Mouse (Mus musculus): ENCODE measurements around the gene Rapgef3. TPM values are rescaled to one million over a fixed set of nuclear protein-coding genes. Genes with fewer than 3 reads are reported as not detected.

Gene Rapgef3
- polyA plus RNA-seq, 1 experiment = 36.5 TPM

DNA sequence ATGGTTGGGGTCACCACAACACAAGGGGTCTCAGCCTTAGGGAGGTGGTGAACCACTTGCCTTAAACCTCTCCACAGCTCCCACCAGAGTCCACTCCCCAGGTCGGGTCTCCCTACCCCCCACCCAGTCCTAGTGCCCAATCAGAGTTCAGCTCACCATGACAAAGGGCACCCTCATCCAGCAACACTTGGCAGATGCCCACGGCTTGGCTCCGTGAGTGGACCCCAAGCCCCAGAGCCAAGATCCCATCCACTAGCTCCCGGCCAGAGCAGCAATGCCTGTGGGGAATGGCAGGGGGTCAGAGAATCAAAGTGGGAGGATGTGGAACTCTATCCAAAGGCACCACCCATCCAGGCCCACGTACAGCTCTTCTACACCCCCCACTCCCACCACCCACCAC, 6.8 kb downstream of the Rapgef3 start:
- Histone ChIP-seq H3K4me1 (ENCODE audit: control insufficient read depth, insufficient read depth, low read length) (peaks cover 12% of the 10 kb centered on the region), H3K27ac (ENCODE audit: insufficient read depth, low read length) (no peak overlapping the region), H3K27me3 (ENCODE audit: control insufficient read depth, insufficient read depth, low read length) (no peaks in the 10 kb centered on the region), H3K4me3 (replicated peaks; ENCODE audit: insufficient read depth, low read depth, low read length) (no peak overlapping the region)
- 30% methylated on average over 5 of the region's 5 CpGs for WGBS
- TF ChIP-seq CTCF (IDR thresholded peaks at IDR 0.05; ENCODE audit: borderline replicate concordance, insufficient read depth, low read depth, low read length) = no peak
- no peak for TF ChIP-seq POLR2A (IDR thresholded peaks at IDR 0.05; ENCODE audit: borderline replicate concordance, insufficient read depth, low read length)
- no peak for DNase-seq

DNA sequence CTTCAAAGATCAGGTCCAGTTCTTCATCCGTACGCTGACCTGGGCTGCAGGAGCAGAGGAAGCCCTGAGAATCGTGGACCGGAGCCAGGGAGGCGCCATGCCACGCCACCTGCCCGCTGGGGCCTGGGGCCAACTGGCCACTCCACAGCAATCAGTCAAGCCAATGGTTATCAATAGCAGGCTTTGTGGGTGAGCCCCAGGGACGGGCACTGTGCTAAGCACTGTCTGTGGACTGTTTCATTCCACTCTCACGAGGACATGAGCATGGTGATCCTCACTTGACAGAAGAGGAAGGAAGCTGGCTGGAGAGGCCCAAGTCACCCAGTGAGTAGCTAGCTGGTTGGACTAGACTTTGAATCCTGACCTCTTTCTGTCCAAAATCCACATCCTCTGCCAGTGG, 7.8 kb downstream of the Rapgef3 start:
- WGBS = 18% methylated on average over 9 of the region's 9 CpGs
- Histone ChIP-seq H3K4me1 (ENCODE audit: control insufficient read depth, insufficient read depth, low read length) (peaks cover 12% of the 10 kb centered on the region), H3K27me3 (ENCODE audit: control insufficient read depth, insufficient read depth, low read length) (no peaks in the 10 kb centered on the region), H3K27ac (ENCODE audit: insufficient read depth, low read length) (peak overlapping the region; percentile 23; the same call in 1 of the 2 replicates), H3K4me3 (replicated peaks; ENCODE audit: insufficient read depth, low read depth, low read length) (no peak overlapping the region)
- TF ChIP-seq POLR2A (IDR thresholded peaks at IDR 0.05; ENCODE audit: borderline replicate concordance, insufficient read depth, low read length) = no peak
- no peak for TF ChIP-seq CTCF (IDR thresholded peaks at IDR 0.05; ENCODE audit: borderline replicate concordance, insufficient read depth, low read depth, low read length)
- peak; percentile 77 to 78 for DNase-seq

DNA sequence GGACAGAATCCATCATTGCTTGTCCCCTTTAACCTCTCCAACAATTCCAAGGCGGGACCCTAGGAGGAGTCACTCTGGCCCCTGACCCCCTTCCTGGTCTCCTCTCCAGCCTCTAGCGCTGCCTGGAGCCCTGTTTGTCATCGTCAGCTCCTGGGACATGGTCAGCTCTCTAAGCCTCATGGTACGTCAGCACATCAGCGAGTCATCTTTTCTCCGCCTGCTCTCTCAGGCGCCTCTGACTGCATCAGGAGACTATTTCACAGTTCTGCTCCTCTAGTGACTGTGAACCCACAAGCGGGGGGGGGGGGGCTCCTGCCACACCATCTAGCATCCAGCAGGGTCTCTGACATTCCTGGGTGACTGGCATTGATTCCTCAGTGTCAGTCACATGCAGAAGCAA, 12.4 kb downstream of the Rapgef3 start:
- TF ChIP-seq POLR2A (IDR thresholded peaks at IDR 0.05; ENCODE audit: borderline replicate concordance, insufficient read depth, low read length) = no peak
- no peak for TF ChIP-seq CTCF (IDR thresholded peaks at IDR 0.05; ENCODE audit: borderline replicate concordance, insufficient read depth, low read depth, low read length)
- DNase-seq = no peak
- Histone ChIP-seq H3K27me3 (ENCODE audit: control insufficient read depth, insufficient read depth, low read length) (no peaks in the 10 kb centered on the region), H3K27ac (ENCODE audit: insufficient read depth, low read length) (no peak overlapping the region), H3K4me1 (ENCODE audit: control insufficient read depth, insufficient read depth, low read length) (peaks cover 10% of the 10 kb centered on the region), H3K4me3 (replicated peaks; ENCODE audit: insufficient read depth, low read depth, low read length) (no peak overlapping the region)
- 64% methylated on average over 8 of the region's 8 CpGs for WGBS

GRCm38 (mm10) chr15:97754476-97754875, 13.3 kb downstream of the Rapgef3 start:
- peaks cover 3% of the 10 kb centered on the region for H3K4me1 ChIP-seq (ENCODE audit: control insufficient read depth, insufficient read depth, low read length)
- H3K27ac ChIP-seq (ENCODE audit: insufficient read depth, low read length) = no peak overlapping the region
- no peak overlapping the region for H3K4me3 ChIP-seq (replicated peaks; ENCODE audit: insufficient read depth, low read depth, low read length)
- no peak for DNase-seq
- WGBS = 81% methylated on average over 6 of the region's 6 CpGs
- no peak for TF ChIP-seq POLR2A (IDR thresholded peaks at IDR 0.05; ENCODE audit: borderline replicate concordance, insufficient read depth, low read length)
- TF ChIP-seq CTCF (IDR thresholded peaks at IDR 0.05; ENCODE audit: borderline replicate concordance, insufficient read depth, low read depth, low read length) = no peak
- no peaks in the 10 kb centered on the region for H3K27me3 ChIP-seq (ENCODE audit: control insufficient read depth, insufficient read depth, low read length)

- no peaks in the 10 kb centered on the region for H3K27me3 ChIP-seq (ENCODE audit: control insufficient read depth, insufficient read depth, low read length)
- H3K4me1 ChIP-seq (ENCODE audit: control insufficient read depth, insufficient read depth, low read length) = no peaks in the 10 kb centered on the region
- TF ChIP-seq CTCF (IDR thresholded peaks at IDR 0.05; ENCODE audit: borderline replicate concordance, insufficient read depth, low read depth, low read length) (no peak), POLR2A (IDR thresholded peaks at IDR 0.05; ENCODE audit: borderline replicate concordance, insufficient read depth, low read length) (no peak)
- H3K4me3 ChIP-seq (replicated peaks; ENCODE audit: insufficient read depth, low read depth, low read length) = no peak overlapping the region
- 97% methylated on average over 5 of the region's 5 CpGs for WGBS
- H3K27ac ChIP-seq (ENCODE audit: insufficient read depth, low read length) = no peak overlapping the region
- DNase-seq = no peak
These were observed 15.3 kb downstream of the Rapgef3 start for GRCm38 (mm10) chr15:97752491-97752890.

DNA sequence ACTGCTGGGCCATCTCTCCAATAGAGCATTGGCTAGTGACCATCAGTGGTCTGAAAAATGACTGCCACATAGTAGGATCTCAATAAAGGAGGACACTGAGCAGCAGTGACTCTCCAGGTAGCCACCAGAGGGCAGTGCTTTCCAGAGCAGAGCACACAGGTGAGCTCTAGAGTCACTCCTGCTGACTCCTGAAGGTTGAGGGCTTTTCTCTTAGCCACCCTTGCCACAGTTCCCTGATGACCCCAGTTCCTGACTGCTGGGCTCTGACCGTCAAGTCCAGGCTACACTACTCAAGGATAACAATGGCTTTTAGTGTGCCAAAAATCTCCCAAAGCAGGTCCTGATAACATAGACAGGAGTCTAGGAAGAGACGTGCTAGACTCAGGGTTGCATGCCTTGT, 16.1 kb downstream of the Rapgef3 start:
- Histone ChIP-seq H3K27ac (ENCODE audit: insufficient read depth, low read length) (no peak overlapping the region), H3K4me1 (ENCODE audit: control insufficient read depth, insufficient read depth, low read length) (no peaks in the 10 kb centered on the region), H3K27me3 (ENCODE audit: control insufficient read depth, insufficient read depth, low read length) (no peaks in the 10 kb centered on the region), H3K4me3 (replicated peaks; ENCODE audit: insufficient read depth, low read depth, low read length) (no peak overlapping the region)
- no peak for DNase-seq
- 82% methylated on average over 2 of the region's 2 CpGs for WGBS
- TF ChIP-seq CTCF (IDR thresholded peaks at IDR 0.05; ENCODE audit: borderline replicate concordance, insufficient read depth, low read depth, low read length) (peak; percentile 40; the same call in 1 of the 2 replicates), POLR2A (IDR thresholded peaks at IDR 0.05; ENCODE audit: borderline replicate concordance, insufficient read depth, low read length) (no peak)

GRCm38 (mm10) chr15:97750697-97751096, 17.1 kb downstream of the Rapgef3 start:
- DNase-seq = peak; percentile 46 to 66
- no peak for TF ChIP-seq CTCF (IDR thresholded peaks at IDR 0.05; ENCODE audit: borderline replicate concordance, insufficient read depth, low read depth, low read length)
- no peak for TF ChIP-seq POLR2A (IDR thresholded peaks at IDR 0.05; ENCODE audit: borderline replicate concordance, insufficient read depth, low read length)
- no peaks in the 10 kb centered on the region for H3K4me1 ChIP-seq (ENCODE audit: control insufficient read depth, insufficient read depth, low read length)
- WGBS = 15% methylated on average over 12 of the region's 12 CpGs
- H3K4me3 ChIP-seq (replicated peaks; ENCODE audit: insufficient read depth, low read depth, low read length) = no peak overlapping the region
- no peak overlapping the region for H3K27ac ChIP-seq (ENCODE audit: insufficient read depth, low read length)
- no peaks in the 10 kb centered on the region for H3K27me3 ChIP-seq (ENCODE audit: control insufficient read depth, insufficient read depth, low read length)

DNA sequence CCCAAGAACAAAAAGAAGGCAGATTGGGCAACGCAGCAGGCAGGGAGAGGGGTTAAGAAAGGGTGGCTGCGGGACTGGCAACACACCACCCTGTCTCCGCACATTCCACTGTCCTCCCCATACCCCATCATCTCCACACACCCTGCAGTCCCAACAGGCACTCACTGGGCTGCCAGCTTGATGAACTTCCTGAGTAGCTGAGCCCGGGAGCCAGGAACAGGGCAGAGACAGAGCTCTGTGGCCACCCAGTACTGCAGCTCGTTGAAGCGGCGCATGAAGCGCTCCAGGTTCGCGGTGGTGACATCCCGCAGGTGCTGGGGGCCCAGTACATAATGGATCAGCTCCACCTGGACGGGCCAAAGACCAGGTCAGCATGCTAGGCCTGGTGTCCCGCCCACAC, 17.9 kb downstream of the Rapgef3 start:
- TF ChIP-seq CTCF (IDR thresholded peaks at IDR 0.05; ENCODE audit: borderline replicate concordance, insufficient read depth, low read depth, low read length) (no peak), POLR2A (IDR thresholded peaks at IDR 0.05; ENCODE audit: borderline replicate concordance, insufficient read depth, low read length) (no peak)
- H3K27ac ChIP-seq (ENCODE audit: insufficient read depth, low read length) = no peak overlapping the region
- 63% methylated on average over 13 of the region's 13 CpGs for WGBS
- no peaks in the 10 kb centered on the region for H3K4me1 ChIP-seq (ENCODE audit: control insufficient read depth, insufficient read depth, low read length)
- no peaks in the 10 kb centered on the region for H3K27me3 ChIP-seq (ENCODE audit: control insufficient read depth, insufficient read depth, low read length)
- no peak overlapping the region for H3K4me3 ChIP-seq (replicated peaks; ENCODE audit: insufficient read depth, low read depth, low read length)
- no peak for DNase-seq
